Mouse (Mus musculus) stomach, postnatal 0 days (tissue): ENCODE results near the gene Mafg. TPM values are rescaled to one million over a fixed set of nuclear protein-coding genes. Genes with fewer than 3 reads are reported as not detected.
A peak's percentile ranks its signal among the peaks of the same experiment; 100 is the strongest.

Experiments
- ATAC-seq: fragments of 200-750 bp; cut with Nextera tagmentation; 2 replicates; pipeline ENCODE4 v1.8.0; 2017; ENCODE audit not compliant: low FRiP score, low TSS enrichment
- DNase-seq: peaks from one replicate; pipeline ENCODE4 v3.0.0-alpha.2; 2016; ENCODE audit warnings: low spot score
- H3K27ac ChIP-seq: fragments of 300-500 bp; sonication (generic); replicated peaks from 2 replicates; pipeline ENCODE4 v1.5.1; 2014; ENCODE audit warnings: mild to moderate bottlenecking, control low read depth
- H3K27me3 ChIP-seq: fragments of 300-500 bp; sonication (generic); 2 replicates; pipeline ENCODE4 v1.6.1; 2014; ENCODE audit warnings: low read length; ENCODE audit not compliant: control insufficient read depth, insufficient read depth
- H3K36me3 ChIP-seq: fragments of 300-500 bp; sonication (generic); 2 replicates; pipeline ENCODE4 v1.6.1; 2014; ENCODE audit warnings: low read length, mixed read lengths; ENCODE audit not compliant: control insufficient read depth, insufficient read depth
- H3K4me1 ChIP-seq: fragments of 300-500 bp; sonication (generic); replicated peaks from 2 replicates; pipeline ENCODE4 v1.6.1; 2014; ENCODE audit warnings: antibody characterized with exemption; ENCODE audit not compliant: control insufficient read depth, insufficient read depth
- H3K4me2 ChIP-seq: fragments of 300-500 bp; sonication (generic); replicated peaks from 2 replicates; pipeline ENCODE4 v1.6.1; 2014; ENCODE audit warnings: low read depth, mild to moderate bottlenecking, control low read depth, moderate library complexity
- H3K4me3 ChIP-seq: fragments of 300-500 bp; sonication (generic); 2 replicates; pipeline ENCODE4 v1.5.1; 2014; ENCODE audit warnings: low read depth, low read length, control low read depth
- H3K9ac ChIP-seq: fragments of 300-500 bp; sonication (generic); 2 replicates; pipeline ENCODE4 v1.6.1; 2014; ENCODE audit warnings: mild to moderate bottlenecking, low read length, control low read depth, mixed read lengths
- H3K9me3 ChIP-seq: fragments of 300-500 bp; sonication (generic); 2 replicates; pipeline ENCODE4 v1.6.1; 2016; ENCODE audit warnings: low read length; ENCODE audit not compliant: control insufficient read depth
- CTCF ChIP-seq: IDR thresholded peaks from 2 replicates; pipeline ENCODE4 v1.5.1; 2016; ENCODE audit warnings: antibody characterized with exemption, low read depth, mild to moderate bottlenecking, moderate library complexity
- EP300 ChIP-seq: optimal IDR thresholded peaks from 2 replicates; pipeline ENCODE3; 2016; ENCODE audit warnings: antibody characterized with exemption
- WGBS: fragments of 180-500 bp; shearing (Covaris S2); extraction: QIAGEN DNeasy Blood & Tissue Kit; methylation state at CpG from one replicate; pipeline ENCODE4 v1.1.7; 2014; 5-methylcytosine and 5-hydroxymethylcytosine counted together
- polyA plus RNA-seq: library from polyadenylated mRNA; unstranded; fragments of >200 nt; fragmentation: Nextera tagmentation; extraction: Ambion mirVana; gene quantifications from 2 replicates; pipeline ENCODE4 v1.2.1, GENCODE M21; 2015

Gene Mafg
- polyA plus RNA-seq, 1 experiment from 2014 or later: 21.3 TPM

GRCm38 (mm10) chr11:120672687-120673593 lies 39.5 kb upstream of the Mafg start, which contains the start of gene Aspscr1:
Gene Aspscr1 (plus strand): TSS chr11:120672973.
- ATAC-seq (peak; percentile 97), DNase-seq (peak; percentile 96)
- TF ChIP-seq EP300 (no peak), CTCF (peak; percentile 17; the same call in 1 of the 2 replicates)
- Histone ChIP-seq H3K27ac (peak within 1 kb of the TSS; percentile 91), H3K4me3 (peak within 1 kb of the TSS; percentile 76), H3K27me3 (no peaks in the 10 kb centered on the region), H3K9me3 (no peaks in the 10 kb centered on the region), H3K4me2 (peak within 1 kb of the TSS; percentile 76), H3K4me1 (peaks cover 6% of the 10 kb centered on the region; the same call in 1 of the 2 replicates), H3K36me3 (0 out of 2 replicates have a peak, but pooled peaks cover 3% of the 10 kb centered on the region), H3K9ac (peak within 1 kb of the TSS; percentile 79)
- 1% methylated on average over 73 of the region's 83 CpGs for WGBS

GRCm38 (mm10) chr11:120666617-120667016 lies 33.2 kb upstream of the Mafg start:
- Histone ChIP-seq H3K27me3 (no peaks in the 10 kb centered on the region), H3K9me3 (no peaks in the 10 kb centered on the region), H3K4me1 (no peaks in the 10 kb centered on the region), H3K9ac (no peak overlapping the region), H3K4me3 (no peak overlapping the region), H3K27ac (no peak overlapping the region), H3K36me3 (no peaks in the 10 kb centered on the region), H3K4me2 (no peak overlapping the region)
- WGBS: 12% methylated on average over 3 of the region's 3 CpGs
- DNase-seq (no peak), ATAC-seq (no peak)
- no peak for TF ChIP-seq CTCF
- no peak for TF ChIP-seq EP300

DNA sequence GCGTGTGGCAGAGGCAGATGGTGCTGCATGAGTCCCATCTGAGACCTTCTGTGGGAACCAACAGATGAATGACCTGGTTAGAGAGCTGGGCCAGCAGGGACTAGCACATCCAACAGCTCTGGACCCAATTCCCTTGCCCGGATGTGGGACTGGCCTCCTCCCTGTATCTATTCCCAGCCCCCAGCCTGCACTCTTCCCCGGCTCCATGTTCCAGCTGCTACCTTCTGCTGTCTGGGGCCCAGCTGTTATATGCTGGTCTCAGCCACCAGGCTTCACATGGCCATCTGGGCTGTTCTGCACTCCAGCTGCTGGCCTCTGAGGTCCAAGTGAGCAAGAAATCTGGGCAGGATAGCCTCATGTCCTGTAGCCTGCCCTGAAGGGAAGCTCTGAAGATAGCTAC lies 32.0 kb upstream of the Mafg start:
- ATAC-seq: no peak
- Histone ChIP-seq H3K27me3 (peaks cover 8% of the 10 kb centered on the region), H3K9me3 (no peaks in the 10 kb centered on the region), H3K4me2 (no peak overlapping the region), H3K4me3 (no peak overlapping the region), H3K36me3 (no peaks in the 10 kb centered on the region), H3K9ac (no peak overlapping the region), H3K4me1 (peaks cover 3% of the 10 kb centered on the region; the same call in 1 of the 2 replicates), H3K27ac (no peak overlapping the region)
- no peak for DNase-seq
- no peak for TF ChIP-seq CTCF
- no peak for TF ChIP-seq EP300
- WGBS: 67% methylated on average over 3 of the region's 3 CpGs

GRCm38 (mm10) chr11:120663714-120664113 lies 30.3 kb upstream of the Mafg start:
- Histone ChIP-seq H3K9ac (no peak overlapping the region), H3K27ac (no peak overlapping the region), H3K27me3 (peaks cover 21% of the 10 kb centered on the region), H3K9me3 (no peaks in the 10 kb centered on the region), H3K4me1 (peaks cover 3% of the 10 kb centered on the region; the same call in 1 of the 2 replicates), H3K4me3 (no peak overlapping the region), H3K36me3 (no peaks in the 10 kb centered on the region), H3K4me2 (no peak overlapping the region)
- DNase-seq: no peak
- no peak for ATAC-seq
- WGBS: 89% methylated on average over 5 of the region's 5 CpGs
- TF ChIP-seq CTCF (no peak), EP300 (no peak)

DNA sequence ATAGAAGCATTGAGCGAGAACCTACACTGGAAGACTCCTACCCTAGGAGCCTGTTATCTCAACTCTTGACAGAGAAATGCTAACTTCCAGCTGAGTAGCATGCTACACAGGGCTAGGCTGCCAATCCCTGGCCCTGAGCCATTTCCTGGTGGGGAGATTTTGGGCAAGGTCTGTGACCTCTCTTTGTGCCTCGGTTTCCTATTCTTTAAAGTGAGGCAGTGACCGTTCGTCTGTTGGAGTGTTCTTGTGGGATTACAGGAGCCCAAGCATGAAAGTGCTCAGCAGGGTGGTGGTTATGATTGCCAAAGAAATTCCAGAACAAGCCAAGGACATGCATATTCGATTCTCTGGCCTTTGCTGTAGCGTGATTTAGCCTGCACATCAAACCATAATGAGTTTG lies 29.4 kb upstream of the Mafg start:
- no peaks in the 10 kb centered on the region for H3K36me3 ChIP-seq

GRCm38 (mm10) chr11:120661076-120661460 lies 27.7 kb upstream of the Mafg start, which contains the start of gene Notum:
Gene Notum (minus strand): TSS chr11:120661175.
- 2% methylated on average over 35 of the region's 35 CpGs for WGBS
- peak within 1 kb of the TSS; percentile 45 for H3K9ac ChIP-seq

More for the DNA sequence above, 29.4 kb upstream of the Mafg start:
- Histone ChIP-seq H3K9me3 (no peaks in the 10 kb centered on the region), H3K4me3 (no peak overlapping the region), H3K9ac (no peak overlapping the region), H3K27ac (no peak overlapping the region), H3K4me1 (peaks cover 3% of the 10 kb centered on the region; the same call in 1 of the 2 replicates), H3K4me2 (no peak overlapping the region), H3K27me3 (peaks cover 21% of the 10 kb centered on the region)
- no peak for DNase-seq
- ATAC-seq: no peak
- 57% methylated on average over 6 of the region's 6 CpGs for WGBS
- no peak for TF ChIP-seq EP300
- TF ChIP-seq CTCF: no peak

More at GRCm38 (mm10) chr11:120661076-120661460, 27.7 kb upstream of the Mafg start, which contains the start of gene Notum:
- DNase-seq (no peak), ATAC-seq (0 out of 2 replicates have a peak, but pooled peaks have one; percentile 10)
- H3K4me1 ChIP-seq: peaks cover 3% of the 10 kb centered on the region; the same call in 1 of the 2 replicates
- H3K27me3 ChIP-seq: peaks cover 21% of the 10 kb centered on the region
- no peak for TF ChIP-seq CTCF
- TF ChIP-seq EP300: no peak
- H3K4me2 ChIP-seq: peak within 1 kb of the TSS; percentile 66
- no peaks in the 10 kb centered on the region for H3K9me3 ChIP-seq
- H3K27ac ChIP-seq: no peak within 1 kb of the TSS
- no peaks in the 10 kb centered on the region for H3K36me3 ChIP-seq
- peak within 1 kb of the TSS; percentile 43 for H3K4me3 ChIP-seq
